ENCODE assay signal across 7 mouse cellular contexts in genomic region chr6:30460750-30461446, GRCm38 (mm10). TPM values are rescaled to one million over a fixed set of nuclear protein-coding genes. Genes with fewer than 3 reads are reported as not detected.
DNase-seq lines count a peak whose midpoint lies in the region; ATAC-seq and TF ChIP-seq lines count a peak whose summit lies in the region.

No protein-coding gene starts in this region.

- no peaks in the 10 kb centered on the region for H3K9me3 ChIP-seq in heart, embryonic 15.5 days (replicated peaks)
- no peaks in the 10 kb centered on the region for H3K9me3 ChIP-seq in kidney, postnatal 0 days (replicated peaks; ENCODE audit: low read length)
- H3K9me3 ChIP-seq in limb, embryonic 14.5 days (ENCODE audit: control insufficient read depth, low read length) = no peaks in the 10 kb centered on the region

- H3K36me3 ChIP-seq in heart, embryonic 15.5 days = no peaks in the 10 kb centered on the region
- no peaks in the 10 kb centered on the region for H3K36me3 ChIP-seq in kidney, postnatal 0 days (ENCODE audit: insufficient read depth, low read length)
- H3K36me3 ChIP-seq in limb, embryonic 14.5 days (ENCODE audit: control insufficient read depth, insufficient read depth, low read length) = no peaks in the 10 kb centered on the region

- H3K27me3 ChIP-seq in heart, embryonic 15.5 days = no peaks in the 10 kb centered on the region
- no peaks in the 10 kb centered on the region for H3K27me3 ChIP-seq in kidney, postnatal 0 days (ENCODE audit: insufficient read depth, low read length)
- no peaks in the 10 kb centered on the region for H3K27me3 ChIP-seq in limb, embryonic 14.5 days (ENCODE audit: control insufficient read depth, insufficient read depth, low read length)

- peak; percentile 99 for DNase-seq in brain, embryonic 14.5 days (ENCODE audit: low read depth)
- peak; percentile 93 for DNase-seq in embryo, embryonic 9.5 days (ENCODE audit: extremely low spot score)
- DNase-seq in kidney, postnatal 0 days (ENCODE audit: low spot score) = peak; percentile 98
- DNase-seq in limb, embryonic 14.5 days (ENCODE audit: low spot score) = peak; percentile 96
- peak; percentile 87 for DNase-seq in neural tube, embryonic 10.5 days (ENCODE audit: extremely low spot score, low spot score)
- peak; percentile 52 for DNase-seq in thymus, postnatal 14 days

- 34% methylated on average over 19 of the region's 19 CpGs for WGBS in heart, embryonic 15.5 days
- 10% methylated on average over 19 of the region's 19 CpGs for WGBS in kidney, postnatal 0 days
- 17% methylated on average over 17 of the region's 19 CpGs for WGBS in limb, embryonic 14.5 days

- no peak for TF ChIP-seq POLR2A in brain, embryonic 14.5 days (IDR thresholded peaks at IDR 0.05; ENCODE audit: borderline replicate concordance, extremely low read depth, insufficient read depth, insufficient read length, poor library complexity, severe bottlenecking)
- TF ChIP-seq POLR2A in limb, embryonic 14.5 days (IDR thresholded peaks at IDR 0.05; ENCODE audit: borderline replicate concordance, extremely low read depth, insufficient read depth, insufficient read length) = no peak; the same call in 1 of the 2 replicates

- peak overlapping the region; percentile 82; the same call in 1 of the 2 replicates for H3K4me2 ChIP-seq in heart, embryonic 15.5 days
- peak overlapping the region; percentile 61 for H3K4me2 ChIP-seq in kidney, postnatal 0 days (ENCODE audit: low read length)
- H3K4me2 ChIP-seq in limb, embryonic 14.5 days (replicated peaks; ENCODE audit: low read depth, low read length, severe bottlenecking) = peak overlapping the region; percentile 65

- no peak for TF ChIP-seq CTCF in brain, embryonic 14.5 days (IDR thresholded peaks at IDR 0.05; ENCODE audit: borderline replicate concordance, extremely low read depth, insufficient read depth, insufficient read length)
- no peak for TF ChIP-seq CTCF in kidney, postnatal 0 days (IDR thresholded peaks at IDR 0.05; ENCODE audit: low read depth)

- peaks cover 44% of the 10 kb centered on the region for H3K4me1 ChIP-seq in heart, embryonic 15.5 days (replicated peaks)
- H3K4me1 ChIP-seq in kidney, postnatal 0 days (replicated peaks; ENCODE audit: insufficient read depth, low read length) = peaks cover 24% of the 10 kb centered on the region; the same call in 1 of the 2 replicates
- peaks cover 29% of the 10 kb centered on the region for H3K4me1 ChIP-seq in limb, embryonic 14.5 days (ENCODE audit: control insufficient read depth, insufficient read depth, low read length)

- peak; percentile 82 for ATAC-seq in heart, embryonic 15.5 days (replicated peaks; ENCODE audit: insufficient number of reproducible peaks, insufficient read depth, low FRiP score, low read depth)
- peak; percentile 92 for ATAC-seq in kidney, postnatal 0 days (replicated peaks; ENCODE audit: low FRiP score, low read depth)
- peak; percentile 89 for ATAC-seq in limb, embryonic 14.5 days (ENCODE audit: low FRiP score, low read depth)

- peak overlapping the region; percentile 81 for H3K27ac ChIP-seq in heart, embryonic 15.5 days
- H3K27ac ChIP-seq in kidney, postnatal 0 days = peak overlapping the region; percentile 84
- peak overlapping the region; percentile 97 for H3K27ac ChIP-seq in limb, embryonic 14.5 days (replicated peaks; ENCODE audit: low read depth, low read length)

- H3K9ac ChIP-seq in heart, embryonic 15.5 days = no peak overlapping the region
- peak overlapping the region; percentile 42; the same call in 1 of the 2 replicates for H3K9ac ChIP-seq in kidney, postnatal 0 days (ENCODE audit: low read depth, low read length)
- H3K9ac ChIP-seq in limb, embryonic 14.5 days (ENCODE audit: low read depth, low read length, severe bottlenecking) = peak overlapping the region; percentile 76

- no peak overlapping the region for H3K4me3 ChIP-seq in heart, embryonic 15.5 days
- 0 out of 2 replicates have a peak overlapping the region, but pooled peaks have one; percentile 4 for H3K4me3 ChIP-seq in kidney, postnatal 0 days (replicated peaks; ENCODE audit: low read depth, low read length)
- no peak overlapping the region; the same call in 1 of the 2 replicates for H3K4me3 ChIP-seq in limb, embryonic 14.5 days (replicated peaks; ENCODE audit: low read length)

RNA-seq across cellular contexts. Expression of gene Tmem209, which starts 48.7 kb away (rescaled TPM):
- 45.9 and 59.4 TPM in 2 replicates for polyA plus RNA-seq in brain, embryonic 14.5 days (2012; rRNA removed)
- polyA plus RNA-seq in heart, embryonic 15.5 days (2015; fragmentation: Nextera tagmentation; extraction: Ambion mirVana) = 19.8 and 26.5 TPM in 2 replicates
- 25.9 and 27.4 TPM in 2 replicates for polyA plus RNA-seq in kidney, postnatal 0 days (2015; fragmentation: Nextera tagmentation; extraction: Ambion mirVana)
- polyA plus RNA-seq in limb, embryonic 14.5 days (2012; rRNA removed) = 47.5 and 63.2 TPM in 2 replicates
- polyA plus RNA-seq in limb, embryonic 14.5 days (2014; fragmentation: Nextera tagmentation; extraction: Ambion mirVana) = 28.3 and 34.7 TPM in 2 replicates

RNA-seq across cellular contexts. Expression of gene Ssmem1, which starts 48.8 kb away (rescaled TPM):
- polyA plus RNA-seq in brain, embryonic 14.5 days (2012; rRNA removed) = 0.09 and 0.10 TPM in 2 replicates
- 0.14 TPM in 1 of 2 replicates, not detected in the other for polyA plus RNA-seq in heart, embryonic 15.5 days (2015; fragmentation: Nextera tagmentation; extraction: Ambion mirVana)
- 0.19 and 0.30 TPM in 2 replicates for polyA plus RNA-seq in kidney, postnatal 0 days (2015; fragmentation: Nextera tagmentation; extraction: Ambion mirVana)
- 0.10 and 0.12 TPM in 2 replicates for polyA plus RNA-seq in limb, embryonic 14.5 days (2012; rRNA removed)
- polyA plus RNA-seq in limb, embryonic 14.5 days (2014; fragmentation: Nextera tagmentation; extraction: Ambion mirVana) = 0.17 TPM in 1 of 2 replicates, not detected in the other

RNA-seq across cellular contexts. Expression of gene Klhdc10, which starts 59.2 kb away (rescaled TPM):
- 121 and 127 TPM in 2 replicates for polyA plus RNA-seq in brain, embryonic 14.5 days (2012; rRNA removed)
- 14.8 and 19.5 TPM in 2 replicates for polyA plus RNA-seq in heart, embryonic 15.5 days (2015; fragmentation: Nextera tagmentation; extraction: Ambion mirVana)
- 18.0 and 18.2 TPM in 2 replicates for polyA plus RNA-seq in kidney, postnatal 0 days (2015; fragmentation: Nextera tagmentation; extraction: Ambion mirVana)
- 106 and 110 TPM in 2 replicates for polyA plus RNA-seq in limb, embryonic 14.5 days (2012; rRNA removed)
- polyA plus RNA-seq in limb, embryonic 14.5 days (2014; fragmentation: Nextera tagmentation; extraction: Ambion mirVana) = 39.3 and 42.0 TPM in 2 replicates
